Mouse (Mus musculus) cerebellum, adult 2 months (tissue): ENCODE measurements at regions not wholly inside any gene's neighbourhood (a gene's known extent, or its start where the extent isn't known, plus 50 kb on each side); places are given as distances from the start of the nearest gene placed in this dataset.

Source experiments
- CTCF ChIP-seq: fragments of 200-500 bp; IDR thresholded peaks from 2 replicates; pipeline ENCODE4 v1.5.1; 2011; ENCODE audit warnings: low read depth, mild to moderate bottlenecking, control low read depth, low read length, moderate library complexity, borderline replicate concordance; ENCODE audit not compliant: insufficient read depth
- POLR2A ChIP-seq: fragments of 200-500 bp; IDR thresholded peaks from 2 replicates; pipeline ENCODE4 v1.6.1; 2011; ENCODE audit warnings: low read length, control low read depth, borderline replicate concordance; ENCODE audit not compliant: insufficient read depth

- TF ChIP-seq CTCF (no peak), POLR2A (no peak)
Observed at GRCm38 (mm10) chr5:126973425-126973824, 268.2 kb upstream of the Tmem132c start.
